Mouse (Mus musculus) layer of hippocampus, adult 8-10 months (tissue): ENCODE measurements at regions not wholly inside any gene's neighbourhood (a gene's known extent, or its start where the extent isn't known, plus 50 kb on each side); places are given as distances from the start of the nearest gene placed in this dataset.
A peak's percentile ranks its signal among the peaks of the same experiment; 100 is the strongest.

Source experiments
- DNase-seq, 2 experiments: peaks; one replicate each; pipeline ENCODE4 v3.0.0; 2022; ENCODE audit warnings: low spot score in 2 of 2

DNA sequence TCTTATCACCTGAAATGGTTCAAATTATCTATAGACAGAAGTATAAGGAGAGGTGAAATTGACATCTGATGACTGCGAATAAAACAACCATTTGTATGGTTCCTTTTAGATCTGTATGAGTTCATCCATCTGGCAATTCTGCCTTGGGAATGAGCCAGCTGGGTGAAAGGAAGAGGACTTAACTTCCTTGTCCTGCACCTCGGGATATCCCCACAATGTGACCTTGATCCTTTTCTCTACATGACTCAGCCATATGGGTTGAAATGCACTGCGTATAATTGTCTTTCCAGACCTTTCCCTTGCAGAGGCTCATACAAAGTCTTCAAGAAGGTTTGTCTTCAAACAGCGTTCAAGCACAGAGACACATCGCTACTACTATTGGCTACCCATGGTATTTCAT, 292.6 kb upstream of the Pitrm1 start:
- no peak for DNase-seq

DNA sequence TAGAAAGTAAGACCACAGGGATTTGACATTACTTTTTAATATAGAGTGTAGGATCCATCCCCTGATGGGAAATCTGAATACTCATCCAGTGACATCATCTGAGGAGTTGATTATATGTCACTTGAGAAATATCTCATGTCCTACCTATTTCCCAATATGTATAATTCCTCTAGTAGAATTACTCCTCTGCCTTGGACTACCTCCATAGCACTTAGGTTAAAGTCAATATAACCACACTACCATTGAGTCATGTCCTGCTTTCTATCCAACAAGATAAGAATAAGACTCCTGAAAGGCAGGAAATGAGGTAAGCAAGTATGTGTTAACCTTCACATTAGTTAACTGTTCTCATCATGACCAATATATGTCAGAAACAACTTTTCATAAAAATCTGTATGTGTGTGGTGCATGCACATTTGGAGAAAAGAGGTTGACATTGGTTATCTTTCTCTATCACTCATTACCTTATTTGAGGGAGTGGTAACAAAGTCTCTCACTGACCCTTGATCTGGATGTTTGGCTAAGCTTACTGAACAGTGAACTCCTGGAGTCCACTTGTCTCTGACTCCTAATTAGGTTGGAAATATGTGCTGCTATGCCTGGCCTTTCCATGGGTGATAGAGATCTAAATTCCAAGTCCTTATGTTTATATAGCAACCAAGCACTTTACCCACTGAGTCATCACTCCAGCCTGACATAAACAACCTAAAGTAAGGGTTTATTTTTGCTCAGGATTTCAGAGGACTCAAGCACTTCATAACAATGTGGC, 292.0 kb upstream of the Pitrm1 start:
- DNase-seq: no peak

DNA sequence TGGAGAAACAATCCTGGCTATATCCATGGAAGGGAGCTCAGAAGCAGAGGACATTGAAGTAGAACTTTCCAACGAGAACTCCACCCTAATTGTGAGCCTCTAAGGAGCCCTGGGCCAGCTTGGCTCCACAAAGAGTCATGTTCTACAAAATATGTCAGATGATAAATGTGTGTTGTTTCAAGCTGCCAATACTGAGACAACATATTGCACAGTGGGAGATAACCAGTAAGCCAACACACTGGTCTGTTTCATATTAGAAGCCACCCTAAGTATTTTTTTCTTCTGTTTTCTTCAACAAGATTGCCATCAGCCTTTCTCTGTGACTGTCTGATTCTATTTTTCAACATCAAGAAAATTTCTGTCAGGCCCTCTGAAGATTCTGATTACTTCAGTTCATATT, 289.5 kb upstream of the Pitrm1 start:
- DNase-seq: no peak

GRCm38 (mm10) chr13:6260321-6260865, 287.6 kb upstream of the Pitrm1 start:
- DNase-seq: no peak

DNA sequence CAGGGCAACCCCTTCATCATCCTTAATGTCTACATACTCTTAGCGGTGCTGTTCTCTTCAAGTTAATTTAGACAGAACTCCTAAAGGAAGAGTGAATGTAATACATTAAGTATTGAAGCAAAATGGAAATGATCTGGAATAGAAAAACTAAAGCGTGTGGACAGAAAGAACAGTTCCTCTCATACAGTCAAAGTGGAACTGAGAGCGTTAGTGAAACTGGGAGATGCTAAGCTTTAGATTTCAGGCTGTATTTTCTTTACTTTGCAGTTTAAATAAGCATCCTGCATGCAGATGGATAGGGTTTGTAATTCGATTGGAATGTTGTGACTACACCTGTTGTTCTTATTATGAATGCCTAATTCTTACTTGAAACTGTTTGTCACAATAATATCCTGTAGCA, 286.5 kb upstream of the Pitrm1 start:
- no peak for DNase-seq

- DNase-seq: no peak
Measured at GRCm38 (mm10) chr13:6270546-6270945, 277.4 kb upstream of the Pitrm1 start.

DNA sequence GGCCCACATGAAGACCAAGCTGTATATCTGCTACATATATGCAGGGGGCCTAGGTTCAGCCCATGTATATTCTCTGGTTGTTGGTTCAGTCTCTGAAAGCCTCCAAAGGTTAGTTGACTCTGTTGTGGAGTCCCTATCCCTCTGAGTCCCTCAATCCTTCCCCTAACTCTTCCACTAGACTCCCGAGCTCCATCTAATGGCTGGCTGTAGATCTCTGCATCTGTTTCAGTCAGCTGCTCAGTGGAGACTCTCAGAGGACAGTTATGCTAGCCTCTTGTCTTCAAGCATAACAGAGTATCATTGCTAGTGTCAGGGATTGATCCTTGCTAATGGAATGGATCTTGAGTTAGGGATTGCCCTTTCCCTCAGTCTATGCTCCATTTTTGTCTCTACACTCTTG, 275.0 kb upstream of the Pitrm1 start:
- no peak for DNase-seq

DNA sequence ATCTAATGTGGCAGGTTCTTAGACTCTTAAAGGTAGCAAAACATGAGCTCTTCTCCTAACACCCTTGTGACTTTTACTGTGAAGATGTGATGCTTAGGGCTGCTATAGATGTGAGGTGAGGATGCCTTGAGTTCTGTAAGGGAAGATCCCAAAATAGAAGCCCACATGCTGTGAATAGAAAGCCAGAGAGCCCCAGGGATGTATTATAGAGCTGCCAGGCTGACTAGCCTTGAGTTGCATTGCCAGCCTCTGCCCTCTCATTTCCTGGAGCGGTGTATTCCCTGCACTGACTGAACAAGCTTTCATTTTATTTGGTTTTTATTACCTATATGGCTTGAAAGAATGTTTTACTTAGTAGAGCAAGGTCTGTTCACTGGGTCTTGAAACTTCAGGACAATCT, 267.9 kb upstream of the Pitrm1 start:
- DNase-seq: no peak

DNA sequence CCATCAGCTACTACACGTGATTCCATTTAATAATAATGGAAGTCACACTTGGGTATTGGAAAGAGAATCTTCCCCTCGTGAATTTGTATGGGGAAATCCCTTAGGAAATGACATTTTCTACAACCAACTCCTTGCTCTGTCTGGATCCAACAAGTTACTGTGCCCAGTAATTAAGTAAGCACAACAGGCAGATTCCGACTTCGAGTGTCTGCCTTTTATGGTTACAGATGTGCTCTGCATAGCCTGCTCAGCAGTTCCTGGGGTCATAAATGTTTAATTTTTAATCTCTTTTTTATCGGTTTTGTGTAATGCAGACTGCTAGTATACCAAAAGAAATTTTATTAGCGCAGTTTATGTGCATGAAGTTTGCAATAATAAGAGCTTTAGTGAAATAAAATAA, 259.8 kb upstream of the Pitrm1 start:
- DNase-seq: no peak

GRCm38 (mm10) chr13:6292098-6292497, 255.9 kb upstream of the Pitrm1 start:
- DNase-seq: no peak

DNA sequence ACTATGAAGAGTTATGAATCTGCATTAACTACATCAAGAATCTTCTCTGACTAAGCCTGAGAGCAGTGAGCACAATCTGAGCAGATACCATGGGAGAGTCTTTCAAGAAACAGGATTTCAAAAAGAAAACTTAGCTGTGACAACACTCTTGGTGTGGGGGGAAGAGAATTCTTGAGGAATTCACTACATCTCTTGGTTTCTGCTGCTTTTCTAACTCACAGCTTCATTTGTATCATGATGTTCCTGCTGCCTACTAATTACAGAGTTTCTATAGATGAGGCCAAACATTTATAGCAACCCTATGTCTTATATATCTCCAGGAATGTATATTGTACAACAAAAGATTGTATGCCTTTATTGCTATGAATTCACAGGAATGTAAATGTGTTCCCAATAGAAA, 242.2 kb upstream of the Pitrm1 start:
- no peak for DNase-seq

DNA sequence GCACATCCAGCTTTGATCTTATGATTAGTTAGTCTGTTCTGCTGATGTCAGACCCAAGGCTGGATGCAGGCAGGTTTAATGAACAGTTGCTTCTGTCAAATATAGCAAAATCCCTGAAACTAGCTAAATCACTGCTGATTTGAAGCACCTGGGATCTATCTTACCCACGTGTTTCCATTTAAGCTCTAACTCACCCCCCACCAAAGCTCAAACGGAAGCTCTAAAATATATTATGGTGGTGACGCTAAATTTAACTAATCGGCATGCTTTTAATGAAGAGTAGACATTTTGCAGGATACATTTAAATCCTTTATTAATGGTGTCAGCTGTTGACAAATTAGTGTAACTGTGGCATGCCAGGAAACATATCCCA, 241.3 kb upstream of the Pitrm1 start:
- no peak for DNase-seq

DNA sequence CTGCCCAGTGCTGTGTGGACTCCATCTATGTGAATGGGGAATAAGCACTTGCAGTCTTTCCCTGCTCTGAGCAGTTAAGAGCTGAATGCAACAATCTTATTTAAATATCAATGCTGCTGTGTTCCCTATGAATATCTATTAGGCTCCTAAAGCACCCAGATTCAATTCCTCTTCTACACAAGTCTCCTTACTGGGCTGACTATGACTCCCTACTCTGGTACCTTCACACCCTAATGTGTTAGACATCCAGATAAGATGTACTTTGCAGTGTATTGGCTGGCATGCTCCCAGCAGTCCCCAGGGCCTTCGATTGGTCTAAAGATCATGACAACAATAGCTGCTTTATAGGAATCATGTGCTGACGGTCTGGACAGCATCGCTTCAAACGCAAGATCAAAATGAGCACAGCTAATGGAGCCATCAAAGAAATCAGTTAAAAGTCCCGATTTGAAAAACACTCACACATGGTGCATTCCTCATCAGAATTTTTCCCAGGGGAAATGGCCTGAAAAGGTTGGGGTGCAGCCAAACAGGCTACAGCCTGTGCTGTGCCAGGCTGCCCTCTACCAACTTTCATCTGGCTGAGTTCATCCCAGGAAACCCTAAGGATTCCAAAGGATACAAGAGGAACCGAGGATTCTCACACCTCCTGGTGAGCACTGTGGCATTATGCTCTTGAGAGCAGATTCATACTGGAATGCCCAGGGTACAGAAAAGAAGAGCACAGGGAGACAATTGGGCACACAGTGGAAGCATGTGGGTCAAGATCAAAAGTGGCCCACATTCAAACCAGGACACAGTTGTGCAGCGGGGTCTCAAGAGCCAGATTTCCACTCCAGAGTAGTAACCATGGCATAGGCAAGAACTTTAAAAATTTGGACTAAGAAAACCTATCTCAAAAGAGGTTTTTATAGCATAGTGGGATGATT, 240.7 kb upstream of the Pitrm1 start:
- DNase-seq: no peak

DNA sequence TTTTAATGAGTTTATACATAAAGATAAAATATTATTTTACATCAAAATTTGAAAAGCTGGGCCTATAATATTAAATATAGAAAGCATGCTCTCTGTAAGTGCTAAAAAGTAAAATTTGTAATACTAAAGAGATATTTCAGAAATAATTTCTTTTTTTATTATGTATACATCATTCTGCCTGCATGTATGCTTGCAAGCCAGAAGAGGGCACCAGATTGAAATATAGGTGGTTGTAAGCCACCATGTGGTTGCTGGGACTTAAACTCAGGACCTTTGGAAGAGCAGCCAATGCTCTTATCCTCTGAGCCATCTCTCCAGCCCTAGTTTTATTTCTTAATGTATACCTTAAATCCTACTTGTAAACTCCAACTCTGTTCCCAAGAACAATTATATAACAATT, 231.7 kb upstream of the Pitrm1 start:
- no peak for DNase-seq

DNA sequence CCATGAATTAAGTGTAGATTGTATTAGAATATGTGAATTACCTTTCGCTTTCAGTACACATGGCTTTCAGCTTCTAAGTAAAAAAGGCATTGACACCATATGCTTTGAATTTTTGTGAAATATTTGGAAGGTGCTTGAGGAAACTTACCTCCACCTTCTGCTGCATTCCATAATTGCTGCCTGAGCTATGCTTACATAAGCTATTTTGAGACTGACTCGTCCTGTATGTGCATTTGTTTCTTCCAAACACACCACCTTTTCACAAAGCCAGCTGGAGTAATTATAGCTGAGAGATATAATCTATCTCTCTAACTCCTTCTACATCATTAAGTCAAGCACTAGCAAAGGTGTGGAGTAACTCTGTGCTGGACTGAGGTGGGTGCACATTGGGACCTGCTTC, 224.0 kb upstream of the Pitrm1 start:
- no peak for DNase-seq

- no peak for DNase-seq
Measured at GRCm38 (mm10) chr13:6330320-6330950, 217.5 kb upstream of the Pitrm1 start.

- DNase-seq: no peak
Measured at GRCm38 (mm10) chr13:6340157-6340556, 207.8 kb upstream of the Pitrm1 start.

GRCm38 (mm10) chr13:6341102-6341737, 206.7 kb upstream of the Pitrm1 start:
- peak; percentile 66 to 73 for DNase-seq

DNA sequence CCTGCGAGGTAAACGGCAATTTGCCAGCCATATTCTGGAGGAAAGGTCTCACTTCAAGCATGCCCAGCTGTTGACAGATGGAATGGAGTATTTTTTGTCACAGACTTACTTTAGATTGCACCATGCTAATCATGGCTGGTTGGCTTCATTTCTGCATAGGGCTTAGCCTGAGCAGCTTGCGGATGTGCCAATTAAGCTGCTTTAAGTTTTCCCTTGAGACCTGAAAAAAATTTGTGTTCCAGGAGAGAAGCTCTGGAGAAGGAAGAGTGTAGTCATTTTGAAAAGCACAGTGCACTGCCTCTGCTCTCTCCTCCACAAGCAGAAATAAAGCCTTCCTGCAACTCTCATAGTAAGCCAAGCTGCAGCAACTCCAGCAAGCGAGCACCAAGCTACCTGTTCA, 182.8 kb upstream of the Pitrm1 start:
- DNase-seq: no peak

- no peak for DNase-seq
Measured at GRCm38 (mm10) chr13:6367661-6368060, 180.3 kb upstream of the Pitrm1 start.

GRCm38 (mm10) chr13:6374570-6375173, 173.3 kb upstream of the Pitrm1 start:
- DNase-seq: no peak
